Mouse (Mus musculus) heart, postnatal 0 days (tissue): ENCODE data around the gene Ttc9c.

ENCODE experiments used
- CTCF ChIP-seq: IDR thresholded peaks from 2 replicates; pipeline ENCODE4 v1.5.1; 2016; ENCODE audit warnings: antibody characterized with exemption, control low read depth, low read depth
- EP300 ChIP-seq: IDR thresholded peaks from 2 replicates; pipeline ENCODE4 v1.6.1; 2016; ENCODE audit warnings: antibody characterized with exemption, low read depth

DNA sequence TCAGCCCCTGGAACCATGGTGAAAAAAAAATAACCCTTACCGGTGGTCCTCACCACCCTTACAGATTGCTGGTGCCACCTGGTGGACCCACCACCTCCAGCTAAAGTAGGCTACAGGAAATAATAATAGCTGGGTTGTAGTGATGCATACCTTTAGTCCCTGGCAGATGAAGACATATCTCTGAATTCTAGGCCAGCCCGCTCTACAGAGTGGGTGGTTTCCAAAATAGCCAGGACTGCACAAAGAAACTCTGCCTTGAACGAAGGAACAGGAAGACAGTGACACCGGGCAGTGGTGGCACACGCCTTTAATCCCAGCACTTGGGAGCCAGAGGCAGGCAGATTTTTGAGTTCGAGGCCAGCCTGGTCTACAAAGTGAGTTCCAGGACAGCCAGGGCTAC is 45.1 kb upstream of the Ttc9c start:
- TF ChIP-seq CTCF (no peak), EP300 (no peak)
